Mouse (Mus musculus) stomach, postnatal 0 days (tissue): ENCODE measurements at regions not wholly inside any gene's neighbourhood (a gene's known extent, or its start where the extent isn't known, plus 50 kb on each side); places are given as distances from the start of the nearest gene placed in this dataset.

Source experiments
- ATAC-seq: fragments of 200-750 bp; cut with Nextera tagmentation; 2 replicates; pipeline ENCODE4 v1.8.0; 2017; ENCODE audit not compliant: low FRiP score, low TSS enrichment
- DNase-seq: peaks from one replicate; pipeline ENCODE4 v3.0.0-alpha.2; 2016; ENCODE audit warnings: low spot score
- H3K27ac ChIP-seq: fragments of 300-500 bp; sonication (generic); replicated peaks from 2 replicates; pipeline ENCODE4 v1.5.1; 2014; ENCODE audit warnings: mild to moderate bottlenecking, control low read depth
- H3K27me3 ChIP-seq: fragments of 300-500 bp; sonication (generic); 2 replicates; pipeline ENCODE4 v1.6.1; 2014; ENCODE audit warnings: low read length; ENCODE audit not compliant: control insufficient read depth, insufficient read depth
- H3K36me3 ChIP-seq: fragments of 300-500 bp; sonication (generic); 2 replicates; pipeline ENCODE4 v1.6.1; 2014; ENCODE audit warnings: low read length, mixed read lengths; ENCODE audit not compliant: control insufficient read depth, insufficient read depth
- H3K4me1 ChIP-seq: fragments of 300-500 bp; sonication (generic); replicated peaks from 2 replicates; pipeline ENCODE4 v1.6.1; 2014; ENCODE audit warnings: antibody characterized with exemption; ENCODE audit not compliant: control insufficient read depth, insufficient read depth
- H3K4me2 ChIP-seq: fragments of 300-500 bp; sonication (generic); replicated peaks from 2 replicates; pipeline ENCODE4 v1.6.1; 2014; ENCODE audit warnings: low read depth, mild to moderate bottlenecking, control low read depth, moderate library complexity
- H3K4me3 ChIP-seq: fragments of 300-500 bp; sonication (generic); 2 replicates; pipeline ENCODE4 v1.5.1; 2014; ENCODE audit warnings: low read depth, low read length, control low read depth
- H3K9ac ChIP-seq: fragments of 300-500 bp; sonication (generic); 2 replicates; pipeline ENCODE4 v1.6.1; 2014; ENCODE audit warnings: mild to moderate bottlenecking, low read length, control low read depth, mixed read lengths
- H3K9me3 ChIP-seq: fragments of 300-500 bp; sonication (generic); 2 replicates; pipeline ENCODE4 v1.6.1; 2016; ENCODE audit warnings: low read length; ENCODE audit not compliant: control insufficient read depth
- CTCF ChIP-seq: IDR thresholded peaks from 2 replicates; pipeline ENCODE4 v1.5.1; 2016; ENCODE audit warnings: antibody characterized with exemption, low read depth, mild to moderate bottlenecking, moderate library complexity
- EP300 ChIP-seq: optimal IDR thresholded peaks from 2 replicates; pipeline ENCODE3; 2016; ENCODE audit warnings: antibody characterized with exemption
- WGBS: fragments of 180-500 bp; shearing (Covaris S2); extraction: QIAGEN DNeasy Blood & Tissue Kit; methylation state at CpG from one replicate; pipeline ENCODE4 v1.1.7; 2014; 5-methylcytosine and 5-hydroxymethylcytosine counted together

DNA sequence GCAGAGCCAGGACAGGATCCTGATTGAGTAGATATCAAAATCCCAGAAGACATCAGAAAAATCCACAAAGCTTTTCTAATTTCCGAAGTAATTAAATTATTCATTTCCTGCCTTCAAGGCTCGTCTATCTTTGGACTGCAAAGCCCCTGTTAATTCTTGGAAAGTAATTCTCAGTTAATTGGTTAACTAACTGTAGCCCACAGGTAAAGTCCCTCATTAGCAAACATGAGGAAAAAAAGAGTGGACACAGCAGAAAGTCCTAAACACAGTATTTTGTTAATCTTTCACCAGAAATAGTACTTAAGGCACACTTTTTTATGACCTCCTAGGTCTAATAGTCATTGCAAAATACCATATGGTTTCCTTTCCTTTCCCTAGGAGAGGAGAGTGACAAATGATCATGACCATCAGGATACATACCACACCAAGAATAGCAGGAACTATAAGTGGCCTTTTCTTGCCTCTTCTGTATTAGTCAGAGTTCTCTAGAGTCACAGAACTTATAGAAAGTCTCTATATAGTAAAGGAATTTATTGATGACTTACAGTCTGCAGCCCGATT is 248.8 kb upstream of the Prkd1 start:
- whole genome bisulfite sequencing = 77% methylated on average over 3 of the region's 3 CpGs
- H3K4me3 ChIP-seq = no peak overlapping the region
- H3K9me3 ChIP-seq = no peaks in the 10 kb centered on the region
- TF ChIP-seq CTCF (no peak), EP300 (no peak)
- no peak overlapping the region for H3K9ac ChIP-seq
- H3K4me1 ChIP-seq = no peaks in the 10 kb centered on the region
- ATAC-seq (no peak), DNase-seq (no peak)
- H3K27me3 ChIP-seq = no peaks in the 10 kb centered on the region
- H3K36me3 ChIP-seq = no peaks in the 10 kb centered on the region
- H3K4me2 ChIP-seq = no peak overlapping the region
- H3K27ac ChIP-seq = no peak overlapping the region

- whole genome bisulfite sequencing = 45% methylated on average over 5 of the region's 5 CpGs
- H3K4me3 ChIP-seq = no peak overlapping the region
- H3K9me3 ChIP-seq = no peaks in the 10 kb centered on the region
- no peak overlapping the region for H3K27ac ChIP-seq
- no peak overlapping the region for H3K9ac ChIP-seq
- no peaks in the 10 kb centered on the region for H3K27me3 ChIP-seq
- TF ChIP-seq EP300 (no peak), CTCF (no peak)
- H3K36me3 ChIP-seq = no peaks in the 10 kb centered on the region
- DNase-seq = no peak
- no peak overlapping the region for H3K4me2 ChIP-seq
- no peak for ATAC-seq
- H3K4me1 ChIP-seq = no peaks in the 10 kb centered on the region
Observed at GRCm38 (mm10) chr12:50893604-50894003, 244.7 kb upstream of the Prkd1 start.

DNA sequence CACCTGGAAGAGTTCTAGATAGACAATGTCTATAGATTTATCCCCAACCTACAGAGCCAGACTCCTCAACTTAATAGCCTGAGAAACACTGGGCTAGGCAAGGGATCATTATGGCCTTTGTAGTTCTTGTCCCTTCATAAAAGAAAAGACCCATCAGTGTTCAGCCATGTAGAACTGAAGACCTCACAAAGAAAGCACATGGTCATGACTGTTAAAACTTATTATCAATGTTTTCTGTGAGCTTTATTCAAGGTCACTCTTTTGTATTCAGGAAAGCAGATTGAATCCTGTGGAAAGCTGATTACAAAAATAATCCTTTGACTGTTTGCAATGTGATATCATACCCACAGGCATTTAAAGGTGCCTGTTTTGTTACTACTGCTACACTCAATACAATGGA is 226.9 kb upstream of the Prkd1 start:
- TF ChIP-seq CTCF (no peak), EP300 (no peak)
- Histone ChIP-seq H3K9ac (no peak overlapping the region), H3K4me1 (no peaks in the 10 kb centered on the region), H3K36me3 (no peaks in the 10 kb centered on the region), H3K4me3 (no peak overlapping the region), H3K4me2 (no peak overlapping the region), H3K27ac (no peak overlapping the region), H3K27me3 (no peaks in the 10 kb centered on the region), H3K9me3 (no peaks in the 10 kb centered on the region)
- DNase-seq (no peak), ATAC-seq (no peak)

GRCm38 (mm10) chr12:50874024-50874398 is 225.1 kb upstream of the Prkd1 start:
- ATAC-seq = no peak
- no peaks in the 10 kb centered on the region for H3K36me3 ChIP-seq
- 89% methylated on average over 4 of the region's 4 CpGs for WGBS

GRCm38 (mm10) chr12:50873390-50874023 is 224.6 kb upstream of the Prkd1 start:
- H3K9me3 ChIP-seq = no peaks in the 10 kb centered on the region
- DNase-seq = no peak
- no peak for ATAC-seq
- H3K4me3 ChIP-seq = no peak overlapping the region
- H3K36me3 ChIP-seq = no peaks in the 10 kb centered on the region
- no peak overlapping the region for H3K4me2 ChIP-seq
- WGBS = 87% methylated on average over 11 of the region's 11 CpGs
- no peaks in the 10 kb centered on the region for H3K4me1 ChIP-seq
- H3K27ac ChIP-seq = no peak overlapping the region
- TF ChIP-seq EP300 = no peak
- no peak for TF ChIP-seq CTCF
- H3K27me3 ChIP-seq = no peaks in the 10 kb centered on the region
- no peak overlapping the region for H3K9ac ChIP-seq

More at GRCm38 (mm10) chr12:50874024-50874398, 225.1 kb upstream of the Prkd1 start:
- Histone ChIP-seq H3K4me1 (no peaks in the 10 kb centered on the region), H3K27me3 (no peaks in the 10 kb centered on the region), H3K4me3 (no peak overlapping the region), H3K9me3 (no peaks in the 10 kb centered on the region), H3K4me2 (no peak overlapping the region), H3K27ac (no peak overlapping the region), H3K9ac (no peak overlapping the region)
- DNase-seq = no peak
- TF ChIP-seq EP300 (no peak), CTCF (no peak)

DNA sequence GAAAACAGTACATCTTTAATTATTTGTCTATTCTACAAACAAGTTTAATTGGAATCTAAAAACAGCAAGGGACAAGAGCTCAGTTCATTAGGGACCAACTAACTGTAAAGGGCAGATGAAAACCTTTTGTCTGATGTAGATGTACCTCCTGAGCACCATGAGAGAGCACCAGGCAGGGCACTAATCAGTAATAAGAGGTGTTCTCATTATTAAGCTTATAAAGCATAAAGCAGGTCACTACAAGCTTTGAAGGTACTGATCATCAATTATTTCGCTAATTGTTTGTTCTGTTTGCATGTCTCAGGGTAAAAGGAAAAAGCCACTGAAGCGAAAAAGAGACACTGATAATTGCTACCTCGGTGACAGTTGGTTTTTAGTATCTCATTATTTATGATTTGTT is 202.7 kb upstream of the Prkd1 start:
- DNase-seq = no peak
- TF ChIP-seq CTCF (no peak), EP300 (no peak)
- Histone ChIP-seq H3K36me3 (no peaks in the 10 kb centered on the region), H3K4me1 (no peaks in the 10 kb centered on the region), H3K4me3 (no peak overlapping the region), H3K4me2 (no peak overlapping the region), H3K27me3 (no peaks in the 10 kb centered on the region), H3K27ac (no peak overlapping the region), H3K9me3 (no peaks in the 10 kb centered on the region), H3K9ac (no peak overlapping the region)
- ATAC-seq = no peak
- 65% methylated on average over 3 of the region's 3 CpGs for WGBS
